Mouse (Mus musculus) ES-Bruce4 (cell line): ENCODE results near the gene Homer2. TPM values are rescaled to one million over a fixed set of nuclear protein-coding genes. Genes with fewer than 3 reads are reported as not detected.

Source experiments
- H3K27ac ChIP-seq: 2 replicates; pipeline ENCODE4 v1.5.1; 2012; ENCODE audit warnings: low read length, inconsistent platforms; ENCODE audit not compliant: insufficient read depth
- H3K27me3 ChIP-seq: 2 replicates; pipeline ENCODE4 v1.6.1; 2012; ENCODE audit warnings: mild to moderate bottlenecking, low read length, inconsistent platforms; ENCODE audit not compliant: control insufficient read depth, poor library complexity, insufficient read depth, severe bottlenecking
- H3K36me3 ChIP-seq: 2 replicates; pipeline ENCODE4 v1.6.1; 2012; ENCODE audit warnings: inconsistent platforms, mild to moderate bottlenecking, low read length, moderate library complexity; ENCODE audit not compliant: control insufficient read depth, poor library complexity, insufficient read depth, severe bottlenecking
- H3K4me1 ChIP-seq: one replicate; pipeline ENCODE4 v1.8.1; 2011; ENCODE audit warnings: low read length; ENCODE audit not compliant: control insufficient read depth, insufficient read depth
- H3K4me3 ChIP-seq: 2 replicates; pipeline ENCODE4 v1.5.1; 2011; ENCODE audit warnings: low read depth, mild to moderate bottlenecking, low read length
- H3K9ac ChIP-seq: 2 replicates; pipeline ENCODE4 v1.6.1; 2012; ENCODE audit warnings: low read depth, mild to moderate bottlenecking, inconsistent platforms; ENCODE audit not compliant: poor library complexity, severe bottlenecking
- H3K9me3 ChIP-seq: replicated peaks from 2 replicates; pipeline ENCODE4 v1.6.1; 2012; ENCODE audit warnings: mild to moderate bottlenecking, low read length, inconsistent platforms; ENCODE audit not compliant: control insufficient read depth, poor library complexity, insufficient read depth, severe bottlenecking
- CTCF ChIP-seq: IDR thresholded peaks from one replicate; pipeline ENCODE4 v1.8.1; 2011; ENCODE audit warnings: low read depth, low read length
- EP300 ChIP-seq: IDR thresholded peaks from 2 replicates; pipeline ENCODE4 v1.6.1; 2011; ENCODE audit warnings: low read depth, low read length; ENCODE audit not compliant: insufficient read depth
- POLR2A ChIP-seq: IDR thresholded peaks from one replicate; pipeline ENCODE4 v1.8.1; 2011; ENCODE audit warnings: low read length; ENCODE audit not compliant: insufficient read depth
- polyA plus RNA-seq: library from polyadenylated mRNA; stranded (reverse); fragments of >200 nt; gene quantifications from 2 replicates; pipeline ENCODE4 v1.2.4, GENCODE M21; 2011; ENCODE audit warnings: low read depth; ENCODE audit not compliant: missing spikeins, insufficient read depth, insufficient read length

The Homer2 gene
- polyA plus RNA-seq, 1 experiment, result 9.2 TPM

GRCm38 (mm10) chr7:81572610-81573268 lies 134.6 kb downstream of the Homer2 start:
- no peak overlapping the region for H3K27ac ChIP-seq
- H3K27me3 ChIP-seq, result no peaks in the 10 kb centered on the region
- peaks cover 16% of the 10 kb centered on the region for H3K36me3 ChIP-seq
- no peak overlapping the region for H3K4me3 ChIP-seq
- H3K4me1 ChIP-seq, result no peaks in the 10 kb centered on the region
- H3K9me3 ChIP-seq, result no peaks in the 10 kb centered on the region
- TF ChIP-seq EP300 (no peak), POLR2A (no peak), CTCF (no peak)
- peak overlapping the region; percentile 73; the same call in 1 of the 2 replicates for H3K9ac ChIP-seq

- H3K36me3 ChIP-seq, result peaks cover 12% of the 10 kb centered on the region
Measured at GRCm38 (mm10) chr7:81571941-81572441, 135.3 kb downstream of the Homer2 start.

GRCm38 (mm10) chr7:81571108-81571940 lies 136.0 kb downstream of the Homer2 start, which contains the start of gene Whamm:
TSS of gene Whamm (plus strand) at chr7:81571266.
- H3K4me1 ChIP-seq, result no peaks in the 10 kb centered on the region
- peak within 1 kb of the TSS; percentile 78 for H3K4me3 ChIP-seq
- peaks cover 12% of the 10 kb centered on the region for H3K36me3 ChIP-seq
- H3K9me3 ChIP-seq, result no peaks in the 10 kb centered on the region
- TF ChIP-seq CTCF (no peak), EP300 (no peak), POLR2A (peak; percentile 87)
- peak within 1 kb of the TSS; percentile 73 for H3K9ac ChIP-seq
- H3K27ac ChIP-seq, result no peak within 1 kb of the TSS; the same call in 1 of the 2 replicates
- H3K27me3 ChIP-seq, result no peaks in the 10 kb centered on the region

More at GRCm38 (mm10) chr7:81571941-81572441, 135.3 kb downstream of the Homer2 start:
- Histone ChIP-seq H3K27me3 (no peaks in the 10 kb centered on the region), H3K27ac (no peak overlapping the region), H3K9ac (peak overlapping the region; percentile 73), H3K9me3 (no peaks in the 10 kb centered on the region), H3K4me1 (no peaks in the 10 kb centered on the region), H3K4me3 (peak overlapping the region; percentile 78)
- no peak for TF ChIP-seq CTCF
- TF ChIP-seq POLR2A, result no peak
- no peak for TF ChIP-seq EP300

- no peaks in the 10 kb centered on the region for H3K4me1 ChIP-seq
Measured at GRCm38 (mm10) chr7:81570752-81571107, 136.6 kb downstream of the Homer2 start.

GRCm38 (mm10) chr7:81570271-81570670 lies 137.1 kb downstream of the Homer2 start:
- no peak for TF ChIP-seq POLR2A
- TF ChIP-seq EP300, result no peak
- no peak for TF ChIP-seq CTCF
- no peak overlapping the region for H3K4me3 ChIP-seq
- H3K27ac ChIP-seq, result no peak overlapping the region
- no peaks in the 10 kb centered on the region for H3K9me3 ChIP-seq
- no peaks in the 10 kb centered on the region for H3K4me1 ChIP-seq
- H3K27me3 ChIP-seq, result no peaks in the 10 kb centered on the region
- H3K9ac ChIP-seq, result no peak overlapping the region
- peaks cover 5% of the 10 kb centered on the region for H3K36me3 ChIP-seq

More at GRCm38 (mm10) chr7:81570752-81571107, 136.6 kb downstream of the Homer2 start:
- Histone ChIP-seq H3K9ac (no peak overlapping the region), H3K27me3 (no peaks in the 10 kb centered on the region), H3K27ac (no peak overlapping the region; the same call in 1 of the 2 replicates), H3K4me3 (peak overlapping the region; percentile 50; the same call in 1 of the 2 replicates), H3K9me3 (no peaks in the 10 kb centered on the region), H3K36me3 (peaks cover 8% of the 10 kb centered on the region)
- TF ChIP-seq POLR2A (no peak), CTCF (no peak), EP300 (no peak)
